Mouse (Mus musculus): Measurements from ENCODE around the gene Lsm6.

DNA sequence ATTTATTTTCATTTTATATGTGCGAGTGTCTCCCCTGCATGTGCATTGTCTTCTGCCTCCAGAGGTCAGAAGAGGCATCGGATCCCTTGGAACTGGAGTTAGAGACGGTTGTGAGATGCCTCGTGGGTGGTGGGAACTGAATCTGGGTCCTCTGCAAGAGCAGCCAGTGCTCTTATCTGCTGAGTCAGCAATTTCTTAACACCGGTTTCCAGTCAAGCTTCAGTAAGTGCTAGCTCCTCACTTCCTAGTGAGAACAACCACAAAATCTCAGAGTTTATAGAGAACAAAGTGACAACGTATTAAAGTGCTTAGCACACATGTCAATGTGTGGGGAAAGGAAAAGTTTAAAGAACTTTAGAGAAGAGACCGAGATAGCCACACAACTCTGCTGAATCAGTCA is 9.2 kb downstream of the Lsm6 start:
- no peak for TF ChIP-seq CTCF (IDR thresholded peaks at IDR 0.05; ENCODE audit: extremely low read depth, insufficient read depth, low read length)
- no peak for TF ChIP-seq POLR2A (IDR thresholded peaks at IDR 0.05; ENCODE audit: extremely low read depth, insufficient read depth, low read length)

All from cortical plate, adult 2 months (tissue).